Mouse (Mus musculus) myocyte (in vitro differentiated cells): Measurements from ENCODE around the gene Cd151. TPM values are rescaled to one million over a fixed set of nuclear protein-coding genes. Genes with fewer than 3 reads are reported as not detected.

Experiments
- H3K27me3 ChIP-seq: one replicate; pipeline ENCODE4 v1.6.1; 2011; ENCODE audit not compliant: control insufficient read depth, insufficient read depth, insufficient read length
- H3K36me3 ChIP-seq: one replicate; pipeline ENCODE4 v1.6.1; 2011; ENCODE audit not compliant: control insufficient read depth, insufficient read depth
- H3K4me2 ChIP-seq: one replicate; pipeline ENCODE4 v1.6.1; 2011; ENCODE audit warnings: low read depth, control low read depth
- H3K4me3 ChIP-seq: one replicate; pipeline ENCODE4 v1.5.1; 2011; ENCODE audit warnings: mild to moderate bottlenecking, control low read depth, moderate library complexity
- H3K79me2 ChIP-seq: one replicate; pipeline ENCODE4 v1.6.1; 2011; ENCODE audit not compliant: control insufficient read depth, insufficient read depth
- H3ac ChIP-seq: one replicate; pipeline ENCODE4 v1.6.1; 2011; ENCODE audit not compliant: control insufficient read depth, insufficient read length
- CEBPB ChIP-seq: IDR thresholded peaks from 2 replicates; pipeline ENCODE4 v1.6.1; 2011; ENCODE audit warnings: mild to moderate bottlenecking, moderate library complexity; ENCODE audit not compliant: poor library complexity, insufficient read depth, severe bottlenecking
- E2F4 ChIP-seq: IDR thresholded peaks from one replicate; pipeline ENCODE4 v1.6.1; 2011; ENCODE audit warnings: mild to moderate bottlenecking, control low read depth, moderate library complexity; ENCODE audit not compliant: insufficient read depth
- MAX ChIP-seq: IDR thresholded peaks from one replicate; pipeline ENCODE4 v1.6.1; 2011; ENCODE audit warnings: low read depth, mild to moderate bottlenecking, control low read depth
- MYOD1 ChIP-seq, 3 experiments: IDR thresholded peaks; one replicate each; pipeline ENCODE4 v1.6.1; 2011; ENCODE audit warnings: control low read depth in 2 of 3, low read depth in 2 of 3, mild to moderate bottlenecking in 2 of 3, moderate library complexity in 1 of 3; ENCODE audit not compliant: insufficient read length in 2 of 3, control insufficient read depth in 1 of 3
- MYOG ChIP-seq, 3 experiments: IDR thresholded peaks; one replicate each; pipeline ENCODE4 v1.6.1; 2011; ENCODE audit warnings: control low read depth in 2 of 3, low read depth in 2 of 3, mild to moderate bottlenecking in 2 of 3; ENCODE audit not compliant: insufficient read length in 2 of 3, control insufficient read depth in 1 of 3, insufficient read depth in 1 of 3
- POLR2A ChIP-seq: IDR thresholded peaks from one replicate; pipeline ENCODE4 v1.6.1; 2011; ENCODE audit warnings: low read depth, mild to moderate bottlenecking, control low read depth, moderate library complexity; ENCODE audit not compliant: insufficient read length
- POLR2AphosphoS2 ChIP-seq: IDR thresholded peaks from one replicate; pipeline ENCODE4 v1.6.1; 2011; ENCODE audit warnings: low read depth, control low read depth; ENCODE audit not compliant: insufficient read length
- REST ChIP-seq: IDR thresholded peaks from one replicate; pipeline ENCODE4 v1.6.1; 2011; ENCODE audit warnings: mild to moderate bottlenecking, control low read depth, moderate library complexity; ENCODE audit not compliant: insufficient read depth, insufficient read length
- SRF ChIP-seq: IDR thresholded peaks from one replicate; pipeline ENCODE4 v1.6.1; 2011; ENCODE audit warnings: low read depth; ENCODE audit not compliant: control insufficient read depth, insufficient read length
- TCF12 ChIP-seq: IDR thresholded peaks from one replicate; pipeline ENCODE4 v1.6.1; 2011; ENCODE audit warnings: mild to moderate bottlenecking, control low read depth; ENCODE audit not compliant: poor library complexity, insufficient read depth, severe bottlenecking
- TCF3 ChIP-seq: IDR thresholded peaks from one replicate; pipeline ENCODE4 v1.6.1; 2011; ENCODE audit warnings: low read depth, control low read depth; ENCODE audit not compliant: insufficient read length
- USF1 ChIP-seq: IDR thresholded peaks from one replicate; pipeline ENCODE4 v1.6.1; 2011; ENCODE audit warnings: low read depth, mild to moderate bottlenecking, control low read depth, moderate library complexity
- polyA plus RNA-seq: library from polyadenylated mRNA; unstranded; fragments of >200 nt; fragmentation: generic; extraction: Trizol; gene quantifications from one replicate; pipeline ENCODE4 v1.2.1, GENCODE M21; 2012; ENCODE audit warnings: missing spikeins

The Cd151 gene
- polyA plus RNA-seq, 1 experiment, result 267 TPM

DNA sequence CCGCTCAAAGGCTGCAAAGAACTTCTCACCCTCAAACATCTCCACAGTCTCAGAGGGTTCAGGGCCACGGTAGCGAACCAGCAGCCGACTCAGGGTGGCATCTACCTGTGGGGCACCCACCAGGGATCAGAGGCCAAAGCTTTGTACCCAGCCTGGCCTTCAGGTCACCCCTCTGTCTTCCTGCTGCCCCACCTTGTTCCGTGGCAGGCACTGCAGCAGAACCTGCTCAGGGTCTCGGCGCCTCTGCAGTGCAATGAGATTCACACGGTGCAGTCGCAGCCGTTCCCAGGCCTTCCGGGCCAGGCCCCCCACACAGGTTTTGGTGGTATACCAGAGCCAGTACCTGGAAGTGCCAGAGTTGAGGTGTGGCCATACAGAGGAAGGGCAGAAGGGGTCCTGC is 27.4 kb upstream of the Cd151 start:
- TF ChIP-seq SRF, result no peak
- no peak for TF ChIP-seq TCF3
- no peak for TF ChIP-seq MAX
- no peak for TF ChIP-seq MYOD1 (IDR thresholded peaks at IDR 0.05; ENCODE audit: control insufficient read depth in 1 of 3, insufficient read length in 2 of 3, low read depth in 2 of 3)
- no peak for TF ChIP-seq POLR2AphosphoS2
- TF ChIP-seq REST, result no peak
- TF ChIP-seq MYOG (IDR thresholded peaks at IDR 0.05; ENCODE audit: control insufficient read depth in 1 of 3, insufficient read depth in 1 of 3, insufficient read length in 2 of 3, low read depth in 2 of 3), result no peak
- TF ChIP-seq USF1, result no peak
- no peak for TF ChIP-seq CEBPB
- no peak for TF ChIP-seq TCF12
- TF ChIP-seq E2F4, result no peak
- TF ChIP-seq POLR2A, result no peak
- no peak overlapping the region for H3ac ChIP-seq
- H3K79me2 ChIP-seq, result peaks cover 10% of the 10 kb centered on the region
- no peaks in the 10 kb centered on the region for H3K36me3 ChIP-seq
- no peak overlapping the region for H3K4me3 ChIP-seq
- no peak overlapping the region for H3K4me2 ChIP-seq
- no peaks in the 10 kb centered on the region for H3K27me3 ChIP-seq

DNA sequence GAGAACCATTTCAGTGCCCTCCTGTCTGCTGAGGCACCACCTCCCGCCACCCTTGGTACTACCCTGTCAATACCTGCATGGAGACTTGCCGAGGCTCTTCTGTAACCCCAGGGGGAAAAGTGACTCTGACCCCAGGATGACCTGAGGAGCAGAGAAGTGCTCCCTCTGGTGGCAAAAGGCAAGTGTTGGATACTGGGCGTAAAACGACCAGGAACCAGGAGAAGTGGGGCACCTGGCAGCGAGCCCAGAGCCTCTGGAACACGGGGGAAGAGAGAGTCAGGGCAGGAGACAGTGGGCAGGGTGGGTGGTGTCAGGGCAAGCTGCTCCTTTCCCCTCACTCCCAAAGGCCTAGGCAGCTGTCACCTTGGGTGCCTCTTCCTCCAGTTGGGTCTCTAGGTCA is 26.6 kb upstream of the Cd151 start:
- Histone ChIP-seq H3K4me3 (no peak overlapping the region), H3ac (no peak overlapping the region), H3K27me3 (no peaks in the 10 kb centered on the region), H3K4me2 (no peak overlapping the region), H3K36me3 (no peaks in the 10 kb centered on the region), H3K79me2 (peaks cover 6% of the 10 kb centered on the region)
- no peak for TF ChIP-seq MAX

DNA sequence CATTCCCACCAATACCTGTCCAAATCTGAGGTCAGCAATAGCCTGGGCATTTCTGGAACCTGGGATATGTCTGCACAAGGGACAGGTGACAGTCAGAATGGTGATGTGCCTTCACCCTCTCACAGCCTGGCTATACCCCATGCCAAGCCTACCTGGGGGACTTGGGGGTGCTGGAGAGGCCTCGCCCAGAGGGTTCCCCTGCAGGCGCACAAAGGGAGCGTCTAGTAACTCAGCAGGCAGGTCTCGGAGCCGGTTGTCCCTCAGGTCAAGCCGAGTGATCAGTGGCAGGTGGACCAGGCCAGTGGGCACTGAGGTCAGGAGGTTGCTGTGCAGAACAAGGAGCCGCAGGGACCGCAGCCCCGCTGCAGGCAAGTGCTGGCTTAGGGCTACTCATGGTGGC is 25.7 kb upstream of the Cd151 start:
- Histone ChIP-seq H3K27me3 (no peaks in the 10 kb centered on the region), H3ac (no peak overlapping the region), H3K36me3 (no peaks in the 10 kb centered on the region), H3K4me2 (no peak overlapping the region), H3K4me3 (peak overlapping the region; percentile 38), H3K79me2 (peaks cover 6% of the 10 kb centered on the region)
- no peak for TF ChIP-seq MAX
- no peak for TF ChIP-seq USF1
- no peak for TF ChIP-seq E2F4
- no peak for TF ChIP-seq TCF3
- TF ChIP-seq TCF12, result no peak
- TF ChIP-seq POLR2A, result no peak
- TF ChIP-seq MYOD1 (IDR thresholded peaks at IDR 0.05; ENCODE audit: control insufficient read depth in 1 of 3, insufficient read length in 2 of 3, low read depth in 2 of 3), result no peak
- TF ChIP-seq CEBPB, result no peak
- TF ChIP-seq SRF, result no peak
- TF ChIP-seq POLR2AphosphoS2, result no peak
- TF ChIP-seq MYOG (IDR thresholded peaks at IDR 0.05; ENCODE audit: control insufficient read depth in 1 of 3, insufficient read depth in 1 of 3, insufficient read length in 2 of 3, low read depth in 2 of 3), result no peak
- no peak for TF ChIP-seq REST

DNA sequence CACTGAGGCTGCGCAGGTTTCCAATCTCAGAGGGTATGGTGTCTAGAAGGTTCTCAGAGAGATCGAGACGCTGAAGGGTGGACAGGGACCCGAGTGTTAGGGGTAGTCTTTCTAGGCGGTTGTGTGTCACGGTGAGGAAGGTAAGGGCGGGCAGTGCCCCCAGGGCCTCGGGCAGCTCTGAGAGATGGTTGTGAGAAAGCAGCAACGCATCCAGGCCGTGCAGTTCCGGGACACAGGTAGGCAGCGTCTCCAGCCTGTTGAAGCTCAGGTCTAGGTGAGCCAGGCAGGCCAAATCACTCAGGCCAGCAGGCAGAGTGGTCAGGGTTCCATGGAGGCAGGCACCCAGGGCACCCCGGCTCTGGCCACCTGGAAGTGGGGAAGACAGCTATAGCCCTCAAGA is 25.0 kb upstream of the Cd151 start:
- Histone ChIP-seq H3ac (no peak overlapping the region), H3K36me3 (no peaks in the 10 kb centered on the region), H3K4me3 (peak overlapping the region; percentile 38), H3K27me3 (no peaks in the 10 kb centered on the region), H3K4me2 (peak overlapping the region; percentile 99), H3K79me2 (no peaks in the 10 kb centered on the region)
- TF ChIP-seq TCF12, result no peak
- no peak for TF ChIP-seq TCF3
- no peak for TF ChIP-seq MYOG (IDR thresholded peaks at IDR 0.05; ENCODE audit: control insufficient read depth in 1 of 3, insufficient read depth in 1 of 3, insufficient read length in 2 of 3, low read depth in 2 of 3)
- no peak for TF ChIP-seq MAX
- no peak for TF ChIP-seq POLR2AphosphoS2
- TF ChIP-seq CEBPB, result no peak
- TF ChIP-seq MYOD1 (IDR thresholded peaks at IDR 0.05; ENCODE audit: control insufficient read depth in 1 of 3, insufficient read length in 2 of 3, low read depth in 2 of 3), result no peak
- no peak for TF ChIP-seq SRF
- TF ChIP-seq POLR2A, result no peak
- no peak for TF ChIP-seq USF1
- TF ChIP-seq REST, result no peak
- TF ChIP-seq E2F4, result no peak

DNA sequence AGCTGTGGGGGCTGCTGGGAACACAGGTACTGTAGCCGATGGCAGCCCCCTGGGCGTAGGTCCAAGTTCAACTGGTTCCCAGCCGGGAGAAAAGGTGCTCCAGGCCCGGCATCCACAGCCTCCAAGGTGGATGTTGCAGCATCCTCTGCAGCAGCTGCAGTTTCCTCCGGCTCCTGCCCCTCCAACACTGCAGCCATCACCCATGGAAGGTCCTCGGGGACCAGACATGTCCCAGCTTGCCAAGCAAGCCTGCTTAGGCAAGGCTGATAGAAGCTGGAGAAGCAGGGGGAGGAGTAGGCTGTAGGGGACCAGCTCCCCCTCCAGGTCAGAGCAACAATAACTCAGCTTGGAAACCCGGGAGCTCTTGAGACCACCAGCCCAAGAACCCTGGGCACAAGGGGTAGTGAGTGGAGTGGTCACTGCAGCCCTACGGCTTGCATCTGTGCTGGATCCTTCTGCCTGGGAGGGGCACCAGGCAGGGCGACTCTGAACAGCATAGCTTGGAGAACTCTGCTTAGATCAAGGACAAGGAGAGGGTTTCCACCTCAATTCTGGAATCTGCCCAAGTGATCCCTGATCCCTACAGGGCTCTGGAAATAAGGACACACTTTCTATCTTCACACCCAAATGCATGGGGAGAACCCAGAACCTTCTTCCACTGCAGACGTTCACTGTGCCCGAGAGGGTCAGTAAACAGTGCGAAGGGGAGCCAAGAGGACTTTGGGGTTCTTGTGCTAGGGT is 23.9 kb upstream of the Cd151 start:
- H3K27me3 ChIP-seq, result no peaks in the 10 kb centered on the region
- no peaks in the 10 kb centered on the region for H3K36me3 ChIP-seq
- peak overlapping the region; percentile 38 for H3K4me3 ChIP-seq
- H3ac ChIP-seq, result no peak overlapping the region
- peak overlapping the region; percentile 99 for H3K4me2 ChIP-seq
- peaks cover 8% of the 10 kb centered on the region for H3K79me2 ChIP-seq
- TF ChIP-seq TCF3 (no peak), SRF (no peak), E2F4 (no peak), POLR2A (no peak), TCF12 (no peak), POLR2AphosphoS2 (no peak), MYOG (IDR thresholded peaks at IDR 0.05; ENCODE audit: control insufficient read depth in 1 of 3, insufficient read depth in 1 of 3, insufficient read length in 2 of 3, low read depth in 2 of 3) (no peak), USF1 (no peak), MYOD1 (IDR thresholded peaks at IDR 0.05; ENCODE audit: control insufficient read depth in 1 of 3, insufficient read length in 2 of 3, low read depth in 2 of 3) (no peak), MAX (no peak), CEBPB (no peak), REST (no peak)
